Mouse (Mus musculus) cerebellum, adult (tissue): ENCODE measurements around the gene A730015C16Rik.

Experiments used
- ATAC-seq: cut with Nextera tagmentation; 2 replicates; pipeline ENCODE4 v1.9.2; 2017; ENCODE audit warnings: mild to moderate bottlenecking, moderate library complexity, mixed read lengths; ENCODE audit not compliant: insufficient number of reproducible peaks, low FRiP score, low TSS enrichment

The A730015C16Rik gene

DNA sequence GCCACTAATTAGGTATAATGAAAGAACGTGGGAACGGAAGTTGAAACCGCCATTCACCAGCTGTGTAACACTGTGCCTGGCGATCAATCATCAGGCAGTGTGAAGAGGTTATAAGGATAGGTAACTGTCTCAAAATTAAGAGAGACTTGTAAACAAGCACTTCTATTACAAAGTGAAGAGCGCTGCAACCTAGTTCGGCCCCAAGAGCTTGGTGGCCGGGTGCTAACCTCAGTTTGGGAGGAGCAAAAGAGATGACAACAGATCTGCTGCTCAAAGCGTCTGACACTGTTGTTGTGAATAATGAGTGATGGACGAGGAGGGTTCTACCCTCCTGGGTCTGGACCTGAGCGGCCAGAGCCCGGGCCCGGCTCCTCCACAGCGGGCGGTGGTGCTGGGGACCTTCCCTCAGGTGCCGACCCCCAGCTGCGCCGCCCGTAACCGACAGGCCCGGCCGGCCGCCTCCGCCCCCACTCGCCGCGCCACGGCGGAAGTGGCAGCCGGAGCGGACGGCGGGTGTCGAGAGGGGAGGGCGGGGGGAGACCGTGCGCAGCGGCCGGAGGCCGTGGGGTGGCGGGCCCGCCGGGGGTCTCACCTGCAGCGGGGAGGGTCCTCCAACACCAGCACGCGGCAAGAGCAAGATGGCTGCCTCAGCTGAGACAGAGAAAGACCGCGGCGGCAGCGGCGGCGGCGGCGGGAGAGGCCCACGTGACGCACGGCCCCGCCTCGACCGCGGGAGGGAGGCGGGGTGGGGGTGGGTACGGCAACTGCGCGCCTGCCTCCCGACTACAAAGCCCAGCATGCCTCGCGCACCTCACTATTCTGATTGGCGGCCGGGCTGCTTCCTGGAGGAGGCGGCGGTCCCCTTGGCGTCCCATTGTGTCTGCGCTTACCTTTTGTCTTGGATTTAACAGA, 15.2 kb downstream of the A730015C16Rik start, which contains the start of gene Btf3l4:
Gene Btf3l4, minus strand, starts transcription at position 699 of the 912 bp plus-strand sequence.
- peak; percentile 86 for ATAC-seq

DNA sequence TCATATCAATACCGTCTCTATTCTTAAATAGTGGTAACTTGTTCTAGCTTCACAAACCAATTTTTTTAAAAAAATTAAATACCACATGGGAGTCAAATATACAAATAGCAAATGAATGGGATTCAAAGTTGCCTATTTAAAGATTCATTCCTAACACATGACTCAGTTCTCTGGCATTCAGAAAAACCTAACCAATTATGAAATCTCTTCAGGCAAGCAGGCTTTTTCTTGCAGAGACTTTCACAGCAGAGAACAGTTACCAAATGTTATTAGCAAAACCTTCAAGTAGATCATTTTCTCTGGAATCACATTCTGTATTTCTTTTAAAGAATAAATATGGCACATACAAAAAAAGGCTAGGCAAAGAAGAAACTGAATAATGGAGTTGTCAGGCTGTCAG, 17.7 kb downstream of the A730015C16Rik start:
- ATAC-seq: no peak

DNA sequence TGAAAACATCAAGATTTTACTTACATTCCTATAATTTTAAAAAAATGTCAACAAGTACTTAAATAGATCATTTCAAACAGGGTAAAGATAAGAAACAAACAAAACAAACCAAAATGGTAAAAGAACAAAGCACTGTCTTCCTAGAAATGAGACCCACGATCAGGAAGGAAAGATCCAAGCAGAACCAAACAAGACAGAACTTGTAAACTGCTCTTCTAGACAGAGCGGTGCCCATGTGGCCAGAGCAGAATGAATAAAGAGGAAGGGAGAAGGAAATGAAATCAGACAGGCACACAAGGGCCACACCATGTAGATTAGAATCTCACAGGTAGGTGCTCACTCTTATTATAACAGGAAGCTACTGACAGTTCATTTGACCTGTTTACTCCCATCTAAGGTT, 21.8 kb downstream of the A730015C16Rik start:
- no peak for ATAC-seq

DNA sequence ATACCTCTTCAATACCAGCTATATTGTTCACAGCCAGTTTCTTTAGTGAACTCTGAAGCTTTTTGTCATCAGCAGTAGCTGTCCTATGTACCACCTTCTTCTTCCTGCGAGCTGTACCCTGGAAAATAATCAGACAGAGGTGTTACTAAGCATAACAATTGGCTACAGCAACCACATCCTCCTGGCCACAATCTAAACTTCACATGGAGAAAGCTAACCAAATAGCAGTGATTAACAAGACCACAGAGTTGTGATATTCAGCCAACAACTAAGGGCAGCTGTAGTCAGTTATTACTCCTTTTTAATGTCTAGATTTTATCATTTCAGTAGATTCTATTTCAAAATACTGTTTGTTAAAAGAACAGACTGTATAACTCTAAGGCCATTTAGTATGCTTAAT, 22.3 kb downstream of the A730015C16Rik start:
- ATAC-seq: no peak

DNA sequence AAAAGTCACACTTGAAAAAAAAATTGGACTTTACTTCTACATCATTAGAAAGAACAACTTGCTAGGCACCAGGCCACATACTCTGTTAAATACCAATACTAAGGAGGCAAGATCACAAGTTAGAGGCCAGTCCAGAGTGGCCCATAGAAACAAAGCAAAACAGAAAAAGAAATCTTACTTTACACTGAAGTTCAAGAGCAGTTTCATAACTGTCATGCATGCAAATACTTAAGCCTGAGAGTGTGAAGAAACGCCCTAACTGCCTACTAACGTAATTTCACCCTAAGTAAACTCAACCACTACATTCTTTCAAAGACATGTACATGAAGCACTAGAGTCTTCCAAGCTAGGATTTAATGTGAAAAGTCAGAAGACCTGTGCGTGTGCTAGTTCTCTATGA, 22.7 kb downstream of the A730015C16Rik start:
- ATAC-seq: no peak

DNA sequence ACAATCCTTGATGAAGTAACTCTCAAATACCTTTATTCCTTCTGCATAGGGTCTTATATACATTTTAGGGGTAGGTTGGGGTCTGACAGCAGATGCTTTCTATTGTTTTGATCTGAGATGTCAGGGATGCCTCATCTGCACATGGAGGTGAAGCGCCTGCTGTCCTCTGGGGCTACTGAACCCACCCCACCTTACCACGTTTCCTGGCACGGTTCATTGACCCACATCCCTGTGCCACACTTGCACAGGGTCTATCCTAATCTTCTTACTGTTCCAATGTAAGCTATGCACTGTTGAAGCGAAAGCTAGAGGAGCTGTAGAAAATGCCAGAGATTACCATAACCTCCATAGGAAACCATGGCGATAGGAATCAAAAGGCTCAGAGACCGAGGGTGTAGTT, 36.9 kb downstream of the A730015C16Rik start:
- no peak for ATAC-seq

DNA sequence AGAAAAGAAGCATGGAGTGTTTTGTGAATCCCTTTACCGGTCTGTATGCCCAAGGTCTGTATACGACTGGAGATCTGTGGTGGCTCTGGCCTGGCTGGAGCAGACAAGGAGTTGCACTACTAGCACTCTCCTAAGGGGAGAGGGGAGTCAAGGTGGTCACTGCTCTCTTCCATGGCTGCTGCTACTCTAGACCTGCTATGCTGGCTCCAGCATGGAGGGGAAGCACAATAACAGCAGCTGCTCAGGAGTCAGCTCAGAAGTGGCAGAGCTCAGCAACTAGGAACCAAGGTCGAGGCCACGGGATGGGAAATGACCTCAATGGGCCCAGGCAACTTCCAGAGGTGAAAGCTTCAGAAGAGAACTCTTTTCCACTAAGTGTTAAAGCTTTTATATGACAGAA, 37.3 kb downstream of the A730015C16Rik start:
- no peak for ATAC-seq

DNA sequence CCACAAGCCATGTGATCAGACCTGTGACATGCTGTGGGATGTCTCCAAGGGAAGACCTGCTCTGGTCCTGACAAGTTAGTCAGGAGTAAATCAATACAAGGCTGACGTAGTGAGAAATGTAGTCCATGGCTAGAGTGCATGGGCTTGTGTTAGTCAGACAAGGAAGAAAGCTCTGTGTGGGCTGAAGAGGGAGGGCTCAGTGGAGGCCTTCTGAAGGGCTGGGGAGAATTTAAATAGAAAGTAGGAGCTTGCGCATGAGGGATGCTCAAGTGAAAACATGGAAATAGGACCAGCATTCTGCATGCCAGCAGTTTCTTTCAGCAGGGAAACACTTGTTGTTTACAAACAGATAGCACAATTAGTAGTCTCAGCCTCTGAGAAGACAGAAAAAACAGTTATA, 44.9 kb downstream of the A730015C16Rik start:
- ATAC-seq: no peak

DNA sequence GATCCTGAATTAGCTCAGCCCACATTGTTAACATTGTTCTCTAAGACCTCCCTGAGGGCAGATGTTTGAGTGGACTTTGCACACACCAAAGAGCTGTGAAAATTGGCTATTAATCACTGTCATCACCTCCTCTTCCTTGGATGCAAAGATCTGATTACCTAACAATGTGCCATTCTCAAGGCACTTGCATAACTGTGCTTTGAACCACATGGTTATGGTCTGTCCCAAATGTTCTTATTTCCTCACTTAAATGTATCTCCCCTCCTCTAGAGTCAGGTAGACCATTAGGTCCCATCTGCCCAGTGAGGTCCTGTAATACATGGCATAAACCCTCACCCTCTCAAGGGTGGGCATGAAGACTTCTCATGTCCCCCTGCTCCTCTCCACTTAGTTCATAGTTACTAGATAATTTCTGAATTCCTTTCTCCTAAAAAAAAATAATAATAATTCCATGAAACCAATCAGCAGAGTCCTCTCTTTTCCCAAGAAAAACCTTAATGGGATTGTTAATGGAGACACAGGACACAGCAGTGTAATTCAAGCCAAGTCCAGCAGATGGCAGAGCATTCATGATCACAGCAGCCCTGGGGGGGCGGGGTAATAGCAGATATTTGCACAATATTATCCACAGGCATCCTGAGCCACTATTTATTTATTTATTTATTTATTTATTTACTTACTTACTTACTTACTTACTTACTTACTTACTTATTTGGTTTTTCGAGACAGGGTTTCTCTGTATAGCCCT, 50.2 kb downstream of the A730015C16Rik start:
- ATAC-seq: no peak
